Mouse (Mus musculus): ENCODE results near the gene March9.

The March9 gene

DNA sequence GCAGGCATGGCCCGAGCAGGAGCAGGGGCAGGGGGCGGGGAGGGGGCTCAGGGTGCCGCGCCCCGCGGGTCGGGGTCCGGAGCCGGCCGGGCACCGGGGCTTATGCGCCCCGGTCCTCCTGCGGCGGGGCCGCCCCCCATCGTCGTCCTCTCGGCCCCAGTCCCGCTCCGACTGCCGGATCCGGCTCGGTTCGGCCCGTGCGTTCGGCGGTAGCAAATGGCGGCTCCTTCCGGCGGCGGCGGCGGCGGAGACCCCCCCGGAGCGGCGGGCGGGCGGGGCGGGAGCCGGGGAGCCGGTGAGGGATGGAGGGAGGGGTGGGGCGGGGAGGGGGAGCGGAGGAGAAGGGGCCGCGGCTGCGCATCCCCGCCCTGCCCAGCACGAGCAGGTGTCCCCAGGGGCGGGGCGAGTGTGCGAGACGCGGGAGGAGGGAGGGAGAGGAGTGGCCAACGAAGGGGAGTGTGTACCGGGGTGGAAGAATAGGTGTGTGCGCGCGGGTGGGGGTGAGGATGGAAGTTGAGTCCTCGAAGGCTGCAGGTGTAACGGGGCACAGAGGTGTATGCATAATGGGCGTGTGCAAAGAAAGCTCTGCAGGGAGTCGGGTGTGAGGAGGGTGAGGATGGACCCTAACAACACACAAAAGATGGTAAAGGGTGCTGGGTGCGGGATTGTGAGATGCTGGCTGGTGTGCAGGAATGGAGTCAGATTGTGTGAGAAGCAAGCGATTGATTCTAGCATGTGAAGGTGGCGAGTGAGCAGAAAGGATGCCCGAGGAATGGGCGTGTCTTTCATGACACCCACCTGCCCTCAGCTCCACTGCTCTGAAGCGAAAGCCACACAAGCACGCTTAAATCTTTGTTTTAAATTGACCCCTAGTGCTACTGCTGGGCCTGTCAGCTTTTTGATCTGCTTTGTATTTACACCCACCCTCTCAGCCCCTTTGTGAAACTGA is at the start of gene March9:
March9 (minus strand) TSS at position 217 of the 949 bp plus-strand sequence.
- DNase-seq (ENCODE audit: low spot score), result no peak

DNA sequence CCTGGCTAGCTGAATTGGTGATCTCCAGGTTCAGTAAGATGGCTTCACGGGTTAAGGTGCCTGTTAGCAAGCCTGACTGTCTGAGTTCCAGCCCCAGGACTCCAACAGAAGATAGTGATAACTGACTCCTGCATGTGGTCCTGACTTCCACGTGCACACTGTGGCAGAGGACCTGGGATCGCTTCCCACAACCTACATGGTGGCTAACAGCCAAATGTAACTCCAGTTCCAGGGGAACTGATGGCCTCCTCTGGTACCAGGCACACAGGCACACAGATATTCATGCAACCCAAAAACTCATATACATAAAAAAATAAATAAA is 48.2 kb upstream of the March9 start:
- DNase-seq (ENCODE audit: low spot score), result no peak

DNA sequence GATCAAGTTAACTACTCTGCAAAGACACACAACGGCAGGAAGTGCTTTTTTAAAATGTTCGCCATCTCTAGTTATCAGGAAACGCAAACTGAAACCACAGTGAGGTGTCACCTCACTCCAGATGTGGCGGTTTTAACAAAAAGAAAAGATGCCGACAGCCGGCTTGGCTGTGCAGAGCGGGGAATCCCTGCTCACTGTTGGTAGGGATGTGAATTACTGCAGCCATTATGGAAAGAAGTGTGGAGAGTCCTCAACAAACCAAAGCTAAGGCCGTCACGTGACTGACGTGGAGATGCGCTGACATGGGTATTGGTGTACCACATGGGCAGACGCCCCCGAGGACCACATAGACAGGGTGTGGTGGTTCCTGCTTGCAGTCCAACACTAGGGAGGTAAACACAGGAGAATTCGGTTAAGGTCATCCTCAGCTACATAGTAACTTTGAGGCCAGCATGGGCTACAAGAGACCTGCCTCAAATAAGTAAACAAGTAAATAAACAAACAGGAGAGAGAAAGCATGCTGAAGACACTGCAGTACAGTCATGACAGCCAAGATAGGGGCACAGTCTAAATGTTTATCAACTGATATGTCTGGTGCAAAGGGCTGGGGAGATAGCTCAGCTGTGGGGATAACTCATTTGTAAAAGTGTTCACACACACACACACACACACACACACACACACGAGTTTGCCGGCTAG is 47.7 kb upstream of the March9 start:
- DNase-seq (ENCODE audit: low spot score), result no peak

DNA sequence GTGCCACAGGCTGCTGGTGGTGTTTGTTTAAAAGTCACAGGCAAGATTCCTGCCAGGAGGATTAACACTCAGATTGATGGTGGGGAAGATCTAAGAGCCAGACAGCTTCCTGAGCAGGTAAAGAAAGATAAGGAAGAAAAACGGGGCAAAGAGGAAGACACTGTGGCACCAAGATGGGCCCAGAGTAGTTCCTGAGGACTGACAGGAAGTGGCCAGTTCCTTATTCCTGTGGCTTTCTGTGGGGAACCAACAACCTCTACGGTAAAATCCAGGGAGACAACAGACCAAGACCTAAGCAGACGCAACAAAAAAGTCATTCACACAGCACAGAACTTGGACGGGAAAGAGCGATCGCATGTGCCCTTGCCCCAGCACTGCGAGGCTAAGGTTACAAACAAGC is 43.6 kb upstream of the March9 start:
- DNase-seq (ENCODE audit: low spot score), result no peak

DNA sequence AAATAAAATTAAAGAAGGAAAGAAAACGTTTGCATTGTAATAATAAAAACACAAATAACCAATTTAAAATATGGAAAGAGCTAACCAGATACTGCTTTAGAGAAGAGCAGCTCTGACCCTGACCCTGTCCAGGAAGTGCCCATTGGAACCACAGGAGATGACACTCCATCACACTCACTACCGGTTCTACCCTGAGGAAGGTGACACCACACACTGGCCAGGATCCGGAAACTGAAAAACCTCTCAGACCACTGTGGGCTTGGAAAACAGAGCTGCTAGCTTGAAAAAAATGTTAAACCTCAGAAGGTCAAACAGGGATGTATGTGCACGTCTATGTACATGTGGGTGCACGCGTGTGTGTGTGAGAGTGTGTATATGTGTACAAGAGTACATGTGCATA is 41.2 kb upstream of the March9 start:
- no peak for DNase-seq (ENCODE audit: low spot score)

GRCm38 (mm10) chr10:127100414-127100813 is 40.4 kb upstream of the March9 start:
- DNase-seq (ENCODE audit: low spot score), result no peak

DNA sequence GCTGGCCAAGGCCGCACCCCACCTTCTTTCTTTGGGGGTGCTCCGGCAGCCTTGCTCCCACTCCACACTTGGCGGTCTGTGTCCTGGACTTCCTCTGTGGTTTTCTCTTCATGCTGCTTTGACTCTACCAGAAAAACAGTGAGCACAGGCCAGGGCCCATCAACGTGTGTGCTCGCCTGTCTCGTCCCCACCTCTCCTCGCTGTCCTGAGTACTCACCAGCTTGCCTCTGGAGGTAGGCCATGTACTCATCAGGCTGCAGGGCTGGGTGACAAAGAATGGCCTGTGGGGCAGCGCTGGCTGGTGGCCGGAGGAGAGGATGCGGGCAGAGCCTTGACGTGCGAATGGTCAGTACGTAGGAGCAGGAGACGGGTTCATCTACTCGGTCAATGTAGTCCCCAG is 39.9 kb upstream of the March9 start:
- DNase-seq (ENCODE audit: low spot score), result no peak

DNA sequence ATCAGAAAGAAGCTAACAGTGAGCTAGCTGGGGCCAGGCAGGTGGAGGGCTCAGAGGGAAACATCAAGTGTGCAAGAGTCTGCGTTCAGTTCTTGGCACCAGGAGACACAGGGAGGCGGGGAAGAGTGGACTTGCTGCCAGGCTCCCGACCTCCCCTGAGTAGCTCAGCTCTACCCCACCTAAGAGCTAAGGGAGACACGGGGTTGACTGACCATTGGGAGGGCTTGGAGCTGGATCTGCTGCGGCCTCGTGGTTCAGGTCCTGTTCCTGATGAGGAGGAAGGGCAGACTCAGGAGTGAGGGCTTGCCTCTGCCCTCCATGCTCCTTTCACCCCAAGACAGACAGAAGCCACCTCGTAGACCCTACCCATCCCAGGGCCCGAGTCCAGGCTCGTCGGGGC is 39.2 kb upstream of the March9 start:
- DNase-seq (ENCODE audit: low spot score), result no peak

DNA sequence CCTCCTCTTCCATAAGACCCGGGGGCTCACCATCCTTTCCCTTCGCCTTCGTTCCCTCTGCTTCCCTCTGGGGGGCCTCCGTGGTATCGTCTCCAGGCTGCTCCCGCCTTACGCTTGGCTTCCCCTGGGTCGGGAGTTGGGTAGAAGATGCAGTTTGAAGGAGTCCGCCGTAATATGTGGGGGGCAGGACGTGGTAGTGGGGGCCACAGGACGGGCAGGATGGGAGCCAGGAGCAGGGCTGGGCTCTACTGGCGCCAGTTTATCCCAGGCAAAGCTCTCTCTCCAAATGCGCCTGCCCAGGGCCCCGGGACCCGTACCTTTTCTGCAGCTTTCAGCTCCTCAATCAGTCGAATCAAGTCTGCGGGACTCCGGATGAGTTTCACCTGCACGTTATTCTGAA is 38.5 kb upstream of the March9 start:
- no peak for DNase-seq (ENCODE audit: low spot score)

DNA sequence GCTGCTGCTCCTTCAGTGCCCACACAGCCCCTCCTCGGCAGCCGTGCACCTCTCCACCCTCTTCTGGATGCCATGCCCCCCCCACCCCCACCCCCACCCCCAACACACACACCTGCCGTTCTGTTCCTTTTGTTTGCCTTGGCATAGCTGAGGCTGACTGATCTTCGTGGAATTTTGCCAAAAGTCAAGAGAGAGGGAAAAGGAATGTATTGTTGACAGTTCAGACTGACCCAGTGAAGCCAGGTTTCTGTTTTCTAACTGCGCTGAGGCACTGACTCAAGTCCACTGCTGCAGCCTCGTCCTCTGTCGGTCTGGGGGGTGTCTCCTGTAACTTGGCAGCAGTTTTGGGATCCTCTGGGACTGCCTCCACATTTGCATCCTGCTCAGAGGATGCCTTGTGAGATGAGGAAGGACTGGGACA is 34.4 kb upstream of the March9 start:
- DNase-seq (ENCODE audit: low spot score), result no peak

DNA sequence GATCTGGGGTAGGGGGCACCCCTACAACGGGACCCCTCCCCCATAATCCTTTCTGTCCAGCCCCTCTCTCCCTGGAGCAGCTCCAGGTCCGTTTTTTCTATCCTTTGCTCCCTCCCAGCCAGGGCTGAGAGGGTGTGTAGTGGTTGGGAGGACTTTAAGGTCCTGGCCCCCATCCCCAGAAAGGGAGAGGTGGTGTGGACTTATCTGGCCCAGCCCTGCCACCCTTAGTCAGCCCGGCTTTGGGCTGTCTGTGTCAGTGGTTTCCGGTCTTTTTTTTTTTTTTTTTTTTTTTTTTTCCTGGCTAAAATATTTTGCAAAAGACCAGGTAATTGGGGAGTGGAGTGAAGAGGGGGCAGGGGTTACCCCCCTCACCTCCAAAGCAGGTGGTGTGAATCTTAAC is 32.8 kb upstream of the March9 start:
- no peak for DNase-seq (ENCODE audit: low spot score)

DNA sequence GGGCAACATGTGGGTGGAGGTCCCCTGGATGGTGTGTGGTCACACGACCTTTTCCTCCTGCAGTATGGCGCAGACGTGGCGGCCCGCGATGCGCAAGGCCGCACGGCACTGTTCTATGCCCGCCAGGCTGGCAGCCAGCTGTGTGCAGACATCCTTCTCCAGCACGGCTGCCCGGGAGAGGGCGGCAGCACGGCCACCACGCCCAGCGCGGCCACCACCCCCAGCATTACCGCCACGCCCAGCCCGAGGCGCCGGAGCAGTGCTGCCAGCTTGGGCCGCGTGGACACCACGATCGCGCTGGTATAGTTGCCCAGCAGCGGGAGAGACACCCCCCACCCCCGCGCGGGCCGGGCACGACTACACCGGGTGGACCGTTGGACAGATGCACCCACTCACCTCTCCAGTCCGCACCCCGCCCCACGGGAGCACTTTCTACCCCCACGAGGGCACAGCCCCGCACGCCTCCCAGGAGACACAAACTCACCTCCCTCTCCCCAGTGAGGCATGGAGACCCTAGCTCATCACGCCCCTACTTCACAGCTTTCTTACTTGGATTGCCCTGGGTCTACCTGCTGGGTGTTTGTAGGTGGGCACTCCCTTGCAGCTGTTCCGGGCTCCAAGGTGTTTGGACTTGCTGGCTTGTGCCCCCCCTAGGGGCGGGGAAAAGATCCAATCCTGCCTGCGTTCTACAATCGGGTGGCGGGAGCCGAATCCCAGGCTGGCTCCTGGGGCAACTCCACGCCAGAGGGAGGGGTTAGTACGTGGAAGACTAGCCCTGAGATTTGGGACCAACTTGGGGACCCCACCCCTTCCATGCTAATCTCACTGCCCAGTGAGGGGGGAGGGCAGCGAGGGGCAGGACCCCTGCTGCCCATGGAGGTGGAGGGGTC is 31.8 kb upstream of the March9 start:
- no peak for DNase-seq (ENCODE audit: low spot score)

GRCm38 (mm10) chr10:127090560-127091411 is 30.8 kb upstream of the March9 start:
- DNase-seq (ENCODE audit: low spot score), result no peak

DNA sequence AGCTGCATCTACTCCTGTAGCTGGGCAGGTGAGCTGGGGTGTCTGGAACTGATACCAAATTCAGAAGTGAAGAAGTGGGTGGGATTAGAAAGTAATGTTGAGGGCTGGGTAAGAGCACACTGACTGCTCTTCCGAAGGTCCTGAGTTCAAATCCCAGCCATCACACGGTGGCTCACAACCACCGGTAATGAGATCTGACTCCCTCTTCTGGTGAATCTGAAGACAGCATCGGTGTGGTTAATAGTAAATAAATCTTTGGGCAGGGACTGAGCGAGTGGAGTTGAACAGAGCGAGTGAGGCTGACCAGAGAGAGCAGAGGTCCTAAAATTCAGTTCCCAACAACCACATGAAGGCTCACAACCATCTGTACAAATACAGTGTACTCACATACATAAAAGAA is 25.6 kb upstream of the March9 start:
- DNase-seq (ENCODE audit: low spot score), result no peak

- DNase-seq (ENCODE audit: low spot score), result no peak
These were observed 25.1 kb upstream of the March9 start for GRCm38 (mm10) chr10:127085052-127085451.

DNA sequence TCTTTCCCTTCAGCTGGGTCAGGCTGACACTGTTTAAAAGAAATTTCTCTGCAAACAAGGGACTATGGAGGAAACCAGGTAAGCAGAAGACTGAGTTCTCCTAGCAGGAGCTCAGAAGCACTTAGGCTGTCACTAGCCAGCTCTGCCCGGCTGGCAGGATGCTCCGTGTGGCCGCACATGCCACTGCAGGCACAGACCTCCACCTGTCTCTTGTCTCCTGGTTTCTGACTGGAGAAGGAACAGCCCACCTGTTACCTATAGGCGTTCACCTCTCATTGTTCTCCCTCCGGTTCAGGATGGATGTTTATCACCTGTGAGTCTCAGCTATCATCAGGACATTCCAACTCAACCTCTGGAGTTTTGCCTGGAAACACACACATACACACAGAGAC is 23.9 kb upstream of the March9 start:
- no peak for DNase-seq (ENCODE audit: low spot score)

GRCm38 (mm10) chr10:127083292-127083914 is 23.4 kb upstream of the March9 start:
- DNase-seq (ENCODE audit: low spot score), result no peak

GRCm38 (mm10) chr10:127081996-127082620 is 22.1 kb upstream of the March9 start:
- DNase-seq (ENCODE audit: low spot score), result no peak

DNA sequence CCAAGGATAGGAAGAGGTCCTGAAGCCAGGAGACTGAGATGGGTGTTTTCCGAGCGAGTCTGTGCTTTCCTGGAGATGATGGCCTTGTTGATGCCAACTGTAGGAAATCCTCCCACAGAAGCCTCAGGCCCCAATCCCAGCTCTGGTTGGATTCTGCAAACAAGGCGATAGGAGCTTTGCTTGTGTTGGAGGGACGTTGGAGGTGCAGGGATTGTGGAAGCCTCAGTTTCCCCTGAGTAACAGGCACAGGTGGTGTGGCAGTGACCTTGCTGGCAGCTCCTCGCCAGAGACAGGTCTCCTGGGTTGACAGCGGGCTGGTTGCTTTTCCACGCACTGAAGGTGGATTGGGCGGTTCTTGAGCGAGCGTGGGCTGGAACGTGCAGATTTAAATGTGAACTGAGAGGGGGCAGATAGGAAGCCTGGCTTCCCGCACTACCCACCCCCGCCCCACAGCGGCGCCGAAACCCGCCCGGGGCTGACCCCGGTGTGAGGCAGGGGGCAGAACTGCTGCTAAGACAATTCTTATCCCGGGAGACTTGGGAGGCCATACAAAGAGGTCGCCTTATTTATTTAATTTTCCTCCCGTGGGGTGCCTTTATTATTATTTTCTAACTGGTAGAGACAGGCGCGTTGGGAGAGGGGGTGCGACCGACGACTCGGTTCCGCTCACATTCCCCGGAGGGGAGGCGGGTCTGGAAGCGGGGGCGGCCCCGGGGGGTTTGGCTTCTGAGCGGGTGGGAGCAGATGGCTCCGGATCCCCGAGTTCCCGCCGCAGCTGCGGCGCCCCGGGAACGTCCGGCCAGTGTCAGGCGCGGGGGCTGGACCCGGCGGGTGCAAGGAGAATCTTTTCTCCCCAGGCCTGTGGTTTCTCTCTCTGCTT is 21.2 kb upstream of the March9 start:
- no peak for DNase-seq (ENCODE audit: low spot score)
